18 mouse cellular contexts compared by ENCODE assay signal in the genomic region with DNA sequence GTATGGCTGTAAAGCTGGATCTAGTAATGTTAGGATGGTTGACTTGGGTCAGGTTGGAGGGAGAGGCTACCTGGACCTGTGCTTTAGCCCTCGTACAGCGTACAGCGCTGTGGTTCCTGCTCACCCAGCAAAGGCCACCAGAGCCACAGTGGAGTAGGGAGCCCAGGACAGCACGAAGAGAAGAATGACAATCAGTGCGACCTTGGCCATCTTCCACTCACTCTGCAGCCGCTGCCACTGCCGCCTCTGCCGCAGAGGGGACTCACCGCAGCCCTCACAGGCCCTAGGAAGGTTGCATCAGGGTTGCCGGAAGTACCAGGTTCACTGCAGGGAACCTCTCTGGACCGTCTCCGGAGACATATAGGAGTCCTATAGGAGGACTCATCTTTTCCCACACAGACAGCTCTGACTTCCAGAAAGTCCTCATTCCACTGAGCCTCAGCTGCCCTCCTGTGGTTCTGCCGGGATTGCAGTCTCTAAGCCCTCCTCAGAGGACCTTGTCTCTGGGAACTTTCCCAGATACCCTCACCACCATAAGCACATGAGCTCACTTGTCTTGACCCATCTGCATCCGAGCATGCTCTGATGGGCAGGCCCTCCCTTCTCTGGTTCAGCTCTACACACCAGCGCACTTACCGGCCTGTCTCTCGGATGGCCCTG. TPM values are rescaled to one million over a fixed set of nuclear protein-coding genes. Genes with fewer than 3 reads are reported as not detected.
DNase-seq lines count a peak whose midpoint lies in the region; ATAC-seq and TF ChIP-seq lines count a peak whose summit lies in the region.
"Had no signal": no experiment of that assay in that cellular context is flagged by ENCODE, and none has a peak within 500 bp of the region (broad histone marks: within the 10 kb centered on the region; RNA-seq: fewer than 3 reads in every experiment).

No protein-coding gene starts in this region.

- peak; percentile 35; the same call in 1 of the 2 replicates for TF ChIP-seq CTCF in kidney, postnatal 0 days (IDR thresholded peaks at IDR 0.05; ENCODE audit: low read depth)
- TF ChIP-seq CTCF in G1E (IDR thresholded peaks at IDR 0.05; ENCODE audit: low read depth, low read length), result 0 out of 2 replicates have a peak, but pooled peaks have one; percentile 18

- no peak overlapping the region for H3K9ac ChIP-seq in kidney, postnatal 0 days (ENCODE audit: low read depth, low read length)
- H3K9ac ChIP-seq in heart, embryonic 15.5 days, result peak overlapping the region; percentile 34; the same call in 1 of the 2 replicates
- H3K9ac ChIP-seq in forebrain, embryonic 12.5 days, result no peak overlapping the region
- H3K9ac ChIP-seq: midbrain, embryonic 13.5 days had no signal

- 0 out of 2 replicates have a peak, but pooled peaks have one; percentile 33 for ATAC-seq in frontal cortex, adult (ENCODE audit: low TSS enrichment)
- ATAC-seq in kidney, postnatal 0 days (replicated peaks; ENCODE audit: low FRiP score, low read depth), result no peak
- ATAC-seq in G1E (ENCODE audit: extremely low read depth, insufficient number of reproducible peaks, low FRiP score, poor library complexity, severe bottlenecking), result no peak
- ATAC-seq in heart, embryonic 15.5 days (replicated peaks; ENCODE audit: insufficient number of reproducible peaks, insufficient read depth, low FRiP score, low read depth), result 0 out of 2 replicates have a peak, but pooled peaks have one; percentile 3
- ATAC-seq in forebrain, embryonic 12.5 days (ENCODE audit: low FRiP score), result no peak
- ATAC-seq: forebrain, embryonic 16.5 days; inflammation-experienced regulatory T-cells, adult 6 months; midbrain, embryonic 13.5 days had no signal

- no peak overlapping the region for H3K27ac ChIP-seq in kidney, postnatal 0 days
- H3K27ac ChIP-seq in heart, embryonic 15.5 days, result peak overlapping the region; percentile 41; the same call in 1 of the 2 replicates
- no peak overlapping the region for H3K27ac ChIP-seq in forebrain, embryonic 12.5 days
- H3K27ac ChIP-seq: midbrain, embryonic 13.5 days had no signal

- no peak for DNase-seq in frontal cortex, postnatal 25 days (ENCODE audit: low spot score in 2 of 2)
- no peak for DNase-seq in kidney, postnatal 0 days (ENCODE audit: low spot score)
- no peak for DNase-seq in kidney, adult 18-20 months
- peak; percentile 26 for DNase-seq in G1E (ENCODE audit: low spot score)
- no peak for DNase-seq in urinary bladder, adult 2 months (ENCODE audit: low spot score)
- DNase-seq: cerebellum, postnatal 10 days; kidney, postnatal 4 days; thymus, postnatal 36 days had no signal

- H3K36me3 ChIP-seq in kidney, postnatal 0 days (ENCODE audit: insufficient read depth, low read length), result no peaks in the 10 kb centered on the region
- H3K36me3 ChIP-seq in G1E (replicated peaks), result no peaks in the 10 kb centered on the region
- no peaks in the 10 kb centered on the region for H3K36me3 ChIP-seq in heart, embryonic 15.5 days
- no peaks in the 10 kb centered on the region for H3K36me3 ChIP-seq in forebrain, embryonic 12.5 days (replicated peaks)
- H3K36me3 ChIP-seq: midbrain, embryonic 13.5 days had no signal

- H3K9me3 ChIP-seq in kidney, postnatal 0 days (replicated peaks; ENCODE audit: low read length), result no peaks in the 10 kb centered on the region
- H3K9me3 ChIP-seq in G1E (replicated peaks), result no peaks in the 10 kb centered on the region
- no peaks in the 10 kb centered on the region for H3K9me3 ChIP-seq in heart, embryonic 15.5 days (replicated peaks)
- no peaks in the 10 kb centered on the region for H3K9me3 ChIP-seq in forebrain, embryonic 12.5 days
- H3K9me3 ChIP-seq: midbrain, embryonic 13.5 days had no signal

- no peak overlapping the region for H3K4me3 ChIP-seq in kidney, postnatal 0 days (replicated peaks; ENCODE audit: low read depth, low read length)
- peak overlapping the region; percentile 11; the same call in 1 of the 2 replicates for H3K4me3 ChIP-seq in G1E (ENCODE audit: low read depth, low read length)
- peak overlapping the region; percentile 19; the same call in 1 of the 2 replicates for H3K4me3 ChIP-seq in heart, embryonic 15.5 days
- H3K4me3 ChIP-seq in forebrain, embryonic 12.5 days (replicated peaks), result no peak overlapping the region
- H3K4me3 ChIP-seq: midbrain, embryonic 13.5 days had no signal

- H3K4me2 ChIP-seq in kidney, postnatal 0 days (ENCODE audit: low read length), result no peak overlapping the region
- peak overlapping the region; percentile 46 for H3K4me2 ChIP-seq in heart, embryonic 15.5 days
- no peak overlapping the region for H3K4me2 ChIP-seq in forebrain, embryonic 12.5 days
- H3K4me2 ChIP-seq: midbrain, embryonic 13.5 days had no signal

- WGBS in kidney, postnatal 0 days, result 76% methylated on average over 17 of the region's 17 CpGs
- WGBS in heart, embryonic 15.5 days, result 55% methylated on average over 17 of the region's 17 CpGs
- 87% methylated on average over 17 of the region's 17 CpGs for WGBS in forebrain, embryonic 12.5 days

- H3K4me1 ChIP-seq in kidney, postnatal 0 days (replicated peaks; ENCODE audit: insufficient read depth, low read length), result no peaks in the 10 kb centered on the region
- no peaks in the 10 kb centered on the region; the same call in 1 of the 2 replicates for H3K4me1 ChIP-seq in G1E (ENCODE audit: insufficient read depth, low read depth, low read length)
- peaks cover 49% of the 10 kb centered on the region for H3K4me1 ChIP-seq in heart, embryonic 15.5 days (replicated peaks)
- peaks cover 3% of the 10 kb centered on the region; the same call in 1 of the 2 replicates for H3K4me1 ChIP-seq in forebrain, embryonic 12.5 days

- no peaks in the 10 kb centered on the region for H3K27me3 ChIP-seq in kidney, postnatal 0 days (ENCODE audit: insufficient read depth, low read length)
- peaks cover 9% of the 10 kb centered on the region for H3K27me3 ChIP-seq in G1E (ENCODE audit: insufficient read depth, low read length)
- no peaks in the 10 kb centered on the region for H3K27me3 ChIP-seq in heart, embryonic 15.5 days
- no peaks in the 10 kb centered on the region for H3K27me3 ChIP-seq in forebrain, embryonic 12.5 days
- H3K27me3 ChIP-seq: midbrain, embryonic 13.5 days had no signal

RNA-seq across cellular contexts. Expression of a gene that starts 4.2 kb away (rescaled TPM):
- 0.22 and 0.31 TPM in 2 replicates for polyA plus RNA-seq in kidney, postnatal 0 days (2015; fragmentation: Nextera tagmentation; extraction: Ambion mirVana)
- not detected in 2 replicates for total RNA-seq in G1E (2014; fragmentation: Nextera tagmentation)
- total RNA-seq in G1E (2017), result 0.05 TPM in 1 of 2 replicates, not detected in the other
- polyA plus RNA-seq in G1E (2012), result not detected in 2 replicates
- 5.0 and 5.6 TPM in 2 replicates for polyA plus RNA-seq in heart, embryonic 15.5 days (2015; fragmentation: Nextera tagmentation; extraction: Ambion mirVana)
- not detected in 2 replicates for polyA plus RNA-seq in urinary bladder, adult 2 months (2012; rRNA removed)
- 0.19 and 0.28 TPM in 2 replicates for polyA plus RNA-seq in forebrain, embryonic 12.5 days (2016; fragmentation: Nextera tagmentation; extraction: Ambion mirVana)
- total RNA-seq: left cerebral cortex, adult 8-10 months had no signal
- polyA plus RNA-seq: C2C12; forebrain, embryonic 16.5 days; gonadal fat pad, adult 2 months; inflammation-experienced regulatory T-cells, adult 6 months; stomach, embryonic 14.5 days had no signal

RNA-seq across cellular contexts. Expression of a gene that starts 7.2 kb away (rescaled TPM):
- polyA plus RNA-seq in kidney, postnatal 0 days (2015; fragmentation: Nextera tagmentation; extraction: Ambion mirVana), result 0.50 and 0.51 TPM in 2 replicates
- not detected in 2 replicates for total RNA-seq in G1E (2014; fragmentation: Nextera tagmentation)
- 0.05 TPM in 1 of 2 replicates, not detected in the other for total RNA-seq in G1E (2017)
- polyA plus RNA-seq in G1E (2012), result not detected in 2 replicates
- 300 and 308 TPM in 2 replicates for polyA plus RNA-seq in heart, embryonic 15.5 days (2015; fragmentation: Nextera tagmentation; extraction: Ambion mirVana)
- polyA plus RNA-seq in urinary bladder, adult 2 months (2012; rRNA removed), result 43.3 and 50.5 TPM in 2 replicates
- polyA plus RNA-seq in forebrain, embryonic 12.5 days (2016; fragmentation: Nextera tagmentation; extraction: Ambion mirVana), result 0.13 and 0.20 TPM in 2 replicates
- polyA plus RNA-seq: inflammation-experienced regulatory T-cells, adult 6 months had no signal

Comparison
In these comparisons a context has a peak if more than half of its experiments do, and no peak if none do; other contexts are left out.
1. ATAC-seq: peak in frontal cortex, adult (single experiment) and heart, embryonic 15.5 days (single experiment); none in kidney, postnatal 0 days (single experiment), G1E (single experiment) and forebrain, embryonic 12.5 days (single experiment).
2. H3K4me3 ChIP-seq: peak in G1E (single experiment) and heart, embryonic 15.5 days (single experiment); none in kidney, postnatal 0 days (single experiment) and forebrain, embryonic 12.5 days (single experiment).
3. RNA of a gene that starts 7.2 kb away (polyA plus RNA-seq): 300 to 308 TPM in heart, embryonic 15.5 days and 43.3 to 50.5 TPM in urinary bladder, adult 2 months; 0.50 to 0.51 TPM in kidney, postnatal 0 days, 0.13 to 0.20 TPM in forebrain, embryonic 12.5 days and not detected in G1E; every median in the first group is over 10 times any median in the second.